Mouse (Mus musculus) forebrain, embryonic 11.5 days (tissue): ENCODE data around the gene Gm38655. TPM values are rescaled to one million over a fixed set of nuclear protein-coding genes. Genes with fewer than 3 reads are reported as not detected.

Experiments used
- polyA plus RNA-seq: library from polyadenylated mRNA; unstranded; fragments of >200 nt; fragmentation: Nextera tagmentation; extraction: Ambion mirVana; gene quantifications from 2 replicates; pipeline ENCODE4 v1.2.1, GENCODE M21; 2014

The Gm38655 gene
- polyA plus RNA-seq, 1 experiment from 2014 or later = not detected

Other genes starting within 250 kb of the Gm38655 start
- 51.3 and 56.8 TPM in 2 replicates for gene Mapk8ip3, start 238.5 kb downstream of the Gm38655 start, polyA plus RNA-seq
- gene Jpt2, start 214.8 kb downstream of the Gm38655 start, polyA plus RNA-seq = 314 and 323 TPM in 2 replicates
- 14.3 and 14.7 TPM in 2 replicates for gene Cramp1l, start 159.7 kb downstream of the Gm38655 start, polyA plus RNA-seq
- 29.0 and 29.2 TPM in 2 replicates for gene Ift140, start 159.4 kb downstream of the Gm38655 start, polyA plus RNA-seq
- gene Tmem204, start 91.9 kb downstream of the Gm38655 start, polyA plus RNA-seq = 9.8 and 13.2 TPM in 2 replicates
- gene Telo2, start 59.5 kb downstream of the Gm38655 start, polyA plus RNA-seq = 41.2 and 45.4 TPM in 2 replicates
- 0.12 TPM in 1 of 2 replicates, not detected in the other for gene Ptx4, start 54.7 kb downstream of the Gm38655 start, polyA plus RNA-seq
- gene Clcn7, start 42.1 kb downstream of the Gm38655 start, polyA plus RNA-seq = 24.2 and 25.4 TPM in 2 replicates
- 0.08 TPM in 1 of 2 replicates, not detected in the other for gene Ccdc154, start 13.0 kb downstream of the Gm38655 start, polyA plus RNA-seq
- 33.3 and 35.4 TPM in 2 replicates for gene BC003965, start 9.1 kb upstream of the Gm38655 start, polyA plus RNA-seq
- 6.5 and 7.1 TPM in 2 replicates for gene Unkl, start 12.9 kb upstream of the Gm38655 start, polyA plus RNA-seq
- 51.3 and 56.3 TPM in 2 replicates for gene Gnptg, start 64.7 kb upstream of the Gm38655 start, polyA plus RNA-seq
- gene Tsr3, start 64.7 kb upstream of the Gm38655 start, polyA plus RNA-seq = 63.4 and 66.7 TPM in 2 replicates
- gene Baiap3, start 80.9 kb upstream of the Gm38655 start, polyA plus RNA-seq = 1.2 and 1.7 TPM in 2 replicates
- 837 and 868 TPM in 2 replicates for gene Ube2i, start 99.2 kb upstream of the Gm38655 start, polyA plus RNA-seq
- not detected in 2 replicates for gene Prss34, start 122.9 kb upstream of the Gm38655 start, polyA plus RNA-seq
- gene Prss28, start 133.2 kb upstream of the Gm38655 start, polyA plus RNA-seq = not detected in 2 replicates
- gene Prss29, start 143.2 kb upstream of the Gm38655 start, polyA plus RNA-seq = not detected in 2 replicates
- gene Tpsab1, start 170.1 kb upstream of the Gm38655 start, polyA plus RNA-seq = not detected in 2 replicates
- gene Tpsb2, start 190.8 kb upstream of the Gm38655 start, polyA plus RNA-seq = not detected in 2 replicates
- gene Tpsg1, start 193.8 kb upstream of the Gm38655 start, polyA plus RNA-seq = 0.45 TPM in 1 of 2 replicates, not detected in the other